Comparison of ENCODE assay signal across 9 mouse cellular contexts in genomic region chr15:84074705-84075185, GRCm38 (mm10). TPM values are rescaled to one million over a fixed set of nuclear protein-coding genes. Genes with fewer than 3 reads are reported as not detected.
DNase-seq lines count a peak whose midpoint lies in the region; ATAC-seq and TF ChIP-seq lines count a peak whose summit lies in the region.
"Had no signal": no experiment of that assay in that cellular context is flagged by ENCODE, and none has a peak within 500 bp of the region (broad histone marks: within the 10 kb centered on the region; RNA-seq: fewer than 3 reads in every experiment).

No protein-coding gene starts in this region.

- no peak for TF ChIP-seq CTCF in thymus, adult 2 months (IDR thresholded peaks at IDR 0.05; ENCODE audit: borderline replicate concordance, control insufficient read depth, extremely low read depth, insufficient read depth, low read length, poor library complexity)

- peak; percentile 42 for DNase-seq in hindbrain, embryonic 10.5 days (ENCODE audit: low spot score)
- no peak for DNase-seq in hindbrain, embryonic 14.5 days (ENCODE audit: low spot score)
- peak; percentile 61 for DNase-seq in R1 (ENCODE audit: low read depth, low spot score)
- DNase-seq in forebrain, embryonic 11.5 days (ENCODE audit: low spot score) = peak; percentile 79
- peak; percentile 91 for DNase-seq in midbrain, embryonic 11.5 days (ENCODE audit: low spot score, missing footprints)
- DNase-seq in gastrocnemius, adult 18-20 months (ENCODE audit: low spot score) = no peak
- DNase-seq in thymus, adult 2 months = no peak

- 16% methylated on average over 17 of the region's 17 CpGs for WGBS in hindbrain, embryonic 10.5 days
- 16% methylated on average over 17 of the region's 17 CpGs for WGBS in hindbrain, embryonic 14.5 days
- 12% methylated on average over 17 of the region's 17 CpGs for WGBS in forebrain, embryonic 11.5 days
- 15% methylated on average over 17 of the region's 17 CpGs for WGBS in midbrain, embryonic 11.5 days
- WGBS in thymus, adult 2 months = 22% methylated on average over 17 of the region's 17 CpGs

- TF ChIP-seq POLR2A in thymus, adult 2 months (IDR thresholded peaks at IDR 0.05; ENCODE audit: control insufficient read depth, extremely low read depth, insufficient read depth, low read length, poor library complexity) = no peak

- no peaks in the 10 kb centered on the region for H3K9me3 ChIP-seq in hindbrain, embryonic 10.5 days
- no peaks in the 10 kb centered on the region for H3K9me3 ChIP-seq in hindbrain, embryonic 14.5 days (ENCODE audit: control insufficient read depth, low read length)
- H3K9me3 ChIP-seq in forebrain, embryonic 11.5 days (ENCODE audit: control insufficient read depth, low read length) = no peaks in the 10 kb centered on the region
- no peaks in the 10 kb centered on the region for H3K9me3 ChIP-seq in midbrain, embryonic 11.5 days (ENCODE audit: control insufficient read depth, low read length)

- no peak for ATAC-seq in hindbrain, embryonic 14.5 days (ENCODE audit: low FRiP score)
- 0 out of 2 replicates have a peak, but pooled peaks have one; percentile 38 for ATAC-seq in forebrain, embryonic 11.5 days (replicated peaks; ENCODE audit: low FRiP score)
- ATAC-seq in midbrain, embryonic 11.5 days (ENCODE audit: low FRiP score) = 0 out of 2 replicates have a peak, but pooled peaks have one; percentile 15
- no peak for ATAC-seq in erythroblast, adult 5-6 weeks (replicated peaks; ENCODE audit: low FRiP score, poor library complexity, severe bottlenecking)

- H3K27me3 ChIP-seq in hindbrain, embryonic 10.5 days (ENCODE audit: insufficient read depth, poor library complexity, severe bottlenecking) = peaks cover 59% of the 10 kb centered on the region
- no peaks in the 10 kb centered on the region for H3K27me3 ChIP-seq in hindbrain, embryonic 14.5 days (ENCODE audit: control insufficient read depth, insufficient read depth, low read length)
- H3K27me3 ChIP-seq in forebrain, embryonic 11.5 days (ENCODE audit: control insufficient read depth, insufficient read depth, low read length) = peaks cover 7% of the 10 kb centered on the region; the same call in 1 of the 2 replicates
- H3K27me3 ChIP-seq in midbrain, embryonic 11.5 days (ENCODE audit: control insufficient read depth, insufficient read depth, low read length) = peaks cover 7% of the 10 kb centered on the region; the same call in 1 of the 2 replicates
- peaks cover 2% of the 10 kb centered on the region; the same call in 1 of the 2 replicates for H3K27me3 ChIP-seq in thymus, adult 2 months (ENCODE audit: control insufficient read depth, insufficient read depth, low read length)

- H3K9ac ChIP-seq in hindbrain, embryonic 14.5 days = no peak overlapping the region
- no peak overlapping the region for H3K9ac ChIP-seq in forebrain, embryonic 11.5 days (ENCODE audit: low read length)
- peak overlapping the region; percentile 52 for H3K9ac ChIP-seq in midbrain, embryonic 11.5 days (ENCODE audit: low read length)

- H3K36me3 ChIP-seq in hindbrain, embryonic 10.5 days = no peaks in the 10 kb centered on the region
- H3K36me3 ChIP-seq in hindbrain, embryonic 14.5 days (replicated peaks; ENCODE audit: control insufficient read depth, insufficient read depth) = peaks cover 10% of the 10 kb centered on the region
- H3K36me3 ChIP-seq in forebrain, embryonic 11.5 days (ENCODE audit: control insufficient read depth, insufficient read depth, low read length) = no peaks in the 10 kb centered on the region
- H3K36me3 ChIP-seq in midbrain, embryonic 11.5 days (ENCODE audit: control insufficient read depth, insufficient read depth, low read length) = no peaks in the 10 kb centered on the region
- no peaks in the 10 kb centered on the region for H3K36me3 ChIP-seq in thymus, adult 2 months (ENCODE audit: control insufficient read depth, insufficient read depth, low read length)

- H3K4me2 ChIP-seq in hindbrain, embryonic 14.5 days (replicated peaks) = no peak overlapping the region; the same call in 1 of the 2 replicates
- peak overlapping the region; percentile 38; the same call in 1 of the 2 replicates for H3K4me2 ChIP-seq in forebrain, embryonic 11.5 days (ENCODE audit: low read depth, low read length, severe bottlenecking)
- peak overlapping the region; percentile 39 for H3K4me2 ChIP-seq in midbrain, embryonic 11.5 days

- H3K4me1 ChIP-seq in hindbrain, embryonic 10.5 days (replicated peaks) = peaks cover 44% of the 10 kb centered on the region
- H3K4me1 ChIP-seq in hindbrain, embryonic 14.5 days (replicated peaks; ENCODE audit: control insufficient read depth, insufficient read depth, low read length) = peaks cover 7% of the 10 kb centered on the region; the same call in 1 of the 2 replicates
- peaks cover 5% of the 10 kb centered on the region for H3K4me1 ChIP-seq in forebrain, embryonic 11.5 days (replicated peaks; ENCODE audit: control insufficient read depth, insufficient read depth, low read length)
- H3K4me1 ChIP-seq in midbrain, embryonic 11.5 days (ENCODE audit: control insufficient read depth, insufficient read depth, low read length) = no peaks in the 10 kb centered on the region; the same call in none of the 2 replicates
- no peaks in the 10 kb centered on the region for H3K4me1 ChIP-seq in thymus, adult 2 months (replicated peaks; ENCODE audit: control insufficient read depth, insufficient read depth, low read length)

- H3K4me3 ChIP-seq in hindbrain, embryonic 10.5 days = peak overlapping the region; percentile 38
- H3K4me3 ChIP-seq in hindbrain, embryonic 14.5 days (replicated peaks; ENCODE audit: low read length) = no peak overlapping the region
- peak overlapping the region; percentile 1; the same call in 1 of the 2 replicates for H3K4me3 ChIP-seq in forebrain, embryonic 11.5 days (ENCODE audit: low read depth, low read length)
- 0 out of 2 replicates have a peak overlapping the region, but pooled peaks have one; percentile 5 for H3K4me3 ChIP-seq in midbrain, embryonic 11.5 days (ENCODE audit: low read depth, low read length)
- no peak overlapping the region for H3K4me3 ChIP-seq in thymus, adult 2 months (ENCODE audit: control insufficient read depth, insufficient read depth, low read length)

- H3K27ac ChIP-seq in hindbrain, embryonic 10.5 days = peak overlapping the region; percentile 62; the same call in 1 of the 2 replicates
- H3K27ac ChIP-seq in hindbrain, embryonic 14.5 days = no peak overlapping the region
- H3K27ac ChIP-seq in forebrain, embryonic 11.5 days (ENCODE audit: low read depth, low read length) = no peak overlapping the region
- H3K27ac ChIP-seq in midbrain, embryonic 11.5 days (ENCODE audit: low read depth, low read length) = no peak overlapping the region
- H3K27ac ChIP-seq in thymus, adult 2 months (ENCODE audit: control insufficient read depth, insufficient read depth, low read length) = no peak overlapping the region

RNA-seq across cellular contexts. Expression of gene Efcab6, which starts 9.6 kb away (rescaled TPM):
- 0.22 and 0.32 TPM in 2 replicates for polyA plus RNA-seq in hindbrain, embryonic 10.5 days (2016; fragmentation: Nextera tagmentation; extraction: Ambion mirVana)
- 0.51 and 0.88 TPM in 2 replicates for polyA plus RNA-seq in hindbrain, embryonic 14.5 days (2014; fragmentation: Nextera tagmentation; extraction: Ambion mirVana)
- polyA plus RNA-seq in forebrain, embryonic 11.5 days (2014; fragmentation: Nextera tagmentation; extraction: Ambion mirVana) = 0.20 and 0.32 TPM in 2 replicates
- polyA plus RNA-seq in midbrain, embryonic 11.5 days (2014; fragmentation: Nextera tagmentation; extraction: Ambion mirVana) = 0.29 TPM in 1 of 2 replicates, not detected in the other
- not detected in 2 replicates for total RNA-seq in erythroblast, adult 5-6 weeks (2015; ENCODE audit: low replicate concordance)
- total RNA-seq in erythroblast, adult 5-6 weeks (2017; ENCODE audit: low replicate concordance) = not detected in 2 replicates
- 1 to 10 TPM; 5.0 to 6.7 TPM for total RNA-seq in gastrocnemius, adult 18-20 months (2021)
- 0.09 and 0.13 TPM in 2 replicates for polyA plus RNA-seq in thymus, adult 2 months (2012; rRNA removed)

RNA-seq across cellular contexts. Expression of gene Sult4a1, which starts 30.8 kb away (rescaled TPM):
- 12.0 and 14.8 TPM in 2 replicates for polyA plus RNA-seq in hindbrain, embryonic 10.5 days (2016; fragmentation: Nextera tagmentation; extraction: Ambion mirVana)
- polyA plus RNA-seq in hindbrain, embryonic 14.5 days (2014; fragmentation: Nextera tagmentation; extraction: Ambion mirVana) = 70.3 and 78.6 TPM in 2 replicates
- polyA plus RNA-seq in forebrain, embryonic 11.5 days (2014; fragmentation: Nextera tagmentation; extraction: Ambion mirVana) = 9.7 and 11.8 TPM in 2 replicates
- polyA plus RNA-seq in midbrain, embryonic 11.5 days (2014; fragmentation: Nextera tagmentation; extraction: Ambion mirVana) = 8.7 and 8.9 TPM in 2 replicates
- total RNA-seq in erythroblast, adult 5-6 weeks (2015; ENCODE audit: low replicate concordance) = not detected in 2 replicates
- total RNA-seq in erythroblast, adult 5-6 weeks (2017; ENCODE audit: low replicate concordance) = not detected in 2 replicates
- not detected for total RNA-seq in gastrocnemius, adult 18-20 months (2021)
- 0.11 and 0.22 TPM in 2 replicates for polyA plus RNA-seq in thymus, adult 2 months (2012; rRNA removed)

RNA-seq across cellular contexts. Expression of gene Pnpla5, which starts 48.2 kb away (rescaled TPM):
- polyA plus RNA-seq in hindbrain, embryonic 10.5 days (2016; fragmentation: Nextera tagmentation; extraction: Ambion mirVana) = not detected in 2 replicates
- polyA plus RNA-seq in hindbrain, embryonic 14.5 days (2014; fragmentation: Nextera tagmentation; extraction: Ambion mirVana) = not detected in 2 replicates
- not detected in 2 replicates for polyA plus RNA-seq in forebrain, embryonic 11.5 days (2014; fragmentation: Nextera tagmentation; extraction: Ambion mirVana)
- polyA plus RNA-seq in midbrain, embryonic 11.5 days (2014; fragmentation: Nextera tagmentation; extraction: Ambion mirVana) = 0.05 TPM in 1 of 2 replicates, not detected in the other
- total RNA-seq in erythroblast, adult 5-6 weeks (2015; ENCODE audit: low replicate concordance) = not detected in 2 replicates
- total RNA-seq in erythroblast, adult 5-6 weeks (2017; ENCODE audit: low replicate concordance) = not detected in 2 replicates
- under 1 TPM in 1 of 2 experiments, not detected in 1; 0.14 TPM for total RNA-seq in gastrocnemius, adult 18-20 months (2021)
- polyA plus RNA-seq in thymus, adult 2 months (2012; rRNA removed) = 0.08 and 0.13 TPM in 2 replicates
- polyA plus RNA-seq: heart, embryonic 14.5 days had no signal

Comparison
In these comparisons a context has a peak if more than half of its experiments do, and no peak if none do; other contexts are left out.
1. DNase-seq: peak in hindbrain, embryonic 10.5 days (single experiment), R1 (single experiment), forebrain, embryonic 11.5 days (single experiment) and midbrain, embryonic 11.5 days (single experiment); none in hindbrain, embryonic 14.5 days (single experiment), gastrocnemius, adult 18-20 months (single experiment) and thymus, adult 2 months (single experiment).
2. H3K4me3 ChIP-seq: peak in hindbrain, embryonic 10.5 days (single experiment), forebrain, embryonic 11.5 days (single experiment) and midbrain, embryonic 11.5 days (single experiment); none in hindbrain, embryonic 14.5 days (single experiment) and thymus, adult 2 months (single experiment).
3. ATAC-seq: peak in forebrain, embryonic 11.5 days (single experiment) and midbrain, embryonic 11.5 days (single experiment); none in hindbrain, embryonic 14.5 days (single experiment) and erythroblast, adult 5-6 weeks (single experiment).